Mouse (Mus musculus) CD4-positive naive resting alpha-beta T cell, adult 57 days (primary cell): ENCODE measurements around the gene Zscan4d. TPM values are rescaled to one million over a fixed set of nuclear protein-coding genes. Genes with fewer than 3 reads are reported as not detected.

Experiments
- total RNA-seq: library from RNA; stranded (reverse); gene quantifications from one replicate; pipeline ENCODE4 v1.2.4, GENCODE M21; 2023

Zscan4d gene
- not detected for total RNA-seq

DNA sequence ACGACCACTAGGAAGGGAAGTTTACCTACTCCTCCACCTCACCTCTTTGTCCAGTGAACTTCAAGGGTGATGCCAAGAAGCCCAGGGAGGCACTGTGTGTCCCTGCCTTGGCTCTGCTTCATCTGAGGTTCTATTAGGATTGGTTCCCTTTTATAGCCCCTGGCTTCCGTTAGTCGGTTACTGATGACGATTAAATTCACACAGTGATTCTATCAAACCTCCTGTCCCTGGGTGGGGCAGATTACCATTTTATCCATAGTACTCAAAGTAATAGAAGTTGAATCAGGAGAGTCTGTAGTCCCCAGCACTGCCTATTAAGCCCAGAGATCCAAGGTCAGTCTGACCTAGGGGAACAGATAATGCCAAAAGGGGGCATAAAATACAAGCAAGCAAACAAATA lies at the start of gene Zscan4d:
TSS of gene Zscan4d (minus strand) at position 101 of the 400 bp plus-strand sequence.

Other genes starting within 250 kb of the Zscan4d start
- not detected for gene Zscan4c, start 160.4 kb downstream of the Zscan4d start, total RNA-seq
- gene Zscan4-ps1, start 96.5 kb downstream of the Zscan4d start, total RNA-seq: not detected
- gene Zscan4e, start 144.5 kb upstream of the Zscan4d start, total RNA-seq: not detected
- not detected for gene Zscan4f, start 231.8 kb upstream of the Zscan4d start, total RNA-seq